Mouse (Mus musculus) liver, postnatal 0 days (tissue): ENCODE results near the gene Prpf19.

Source experiments
- CTCF ChIP-seq: sonication (generic); IDR thresholded peaks from 2 replicates; pipeline ENCODE4 v1.5.1; 2016; ENCODE audit warnings: antibody characterized with exemption, low read depth
- EP300 ChIP-seq: IDR thresholded peaks from 2 replicates; pipeline ENCODE4 v1.6.1; 2016; ENCODE audit warnings: antibody characterized with exemption, low read depth, mild to moderate bottlenecking

DNA sequence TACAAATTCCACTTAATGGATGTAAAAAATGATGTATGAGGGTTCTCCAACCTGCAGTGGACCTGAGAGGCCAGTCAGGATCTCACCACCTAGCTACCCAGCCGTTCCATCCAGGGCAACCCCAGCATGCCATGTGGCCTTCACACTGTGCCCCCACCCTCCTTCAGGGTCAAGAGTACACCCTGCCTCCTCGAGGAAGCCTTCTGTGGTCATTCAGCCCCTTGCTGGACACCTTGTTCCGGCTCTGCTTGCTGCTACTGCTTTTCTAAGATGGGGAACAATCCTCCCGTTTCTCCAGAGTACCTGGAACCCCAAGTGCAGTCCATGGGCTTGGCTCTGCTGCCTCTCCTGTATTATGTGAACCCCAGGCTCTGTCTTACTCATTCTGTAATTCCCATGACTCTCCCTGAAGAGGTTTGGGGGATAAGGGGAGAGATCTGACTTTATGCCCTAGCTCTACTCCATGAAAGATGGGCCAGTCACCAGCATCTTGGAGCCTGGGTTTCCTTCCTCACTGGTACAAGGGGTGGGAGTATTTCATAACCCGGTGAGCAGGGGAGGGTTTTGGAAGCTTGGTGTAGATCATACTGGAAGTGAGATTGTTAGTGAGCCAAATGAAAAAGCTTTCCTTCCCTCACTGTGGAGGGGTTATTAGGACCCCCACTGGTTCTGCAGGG lies 26.9 kb upstream of the Prpf19 start:
- TF ChIP-seq CTCF (no peak), EP300 (no peak)
